Mouse (Mus musculus) testis, adult 2 months (tissue): ENCODE results near the gene Rbfox3. TPM values are rescaled to one million over a fixed set of nuclear protein-coding genes. Genes with fewer than 3 reads are reported as not detected.

Experiments used
- H3K27ac ChIP-seq: fragments of 200-500 bp; 2 replicates; pipeline ENCODE4 v1.5.1; 2012; ENCODE audit warnings: low read depth, low read length; ENCODE audit not compliant: control insufficient read depth, insufficient read depth
- H3K27me3 ChIP-seq: fragments of 200-500 bp; 2 replicates; pipeline ENCODE4 v1.6.1; 2012; ENCODE audit warnings: mild to moderate bottlenecking, low read length, moderate library complexity; ENCODE audit not compliant: control insufficient read depth, insufficient read depth
- H3K36me3 ChIP-seq: fragments of 200-500 bp; 2 replicates; pipeline ENCODE4 v1.6.1; 2012; ENCODE audit warnings: mild to moderate bottlenecking, low read length; ENCODE audit not compliant: control insufficient read depth, insufficient read depth
- H3K4me1 ChIP-seq: fragments of 200-500 bp; 2 replicates; pipeline ENCODE4 v1.6.1; 2012; ENCODE audit warnings: low read length; ENCODE audit not compliant: control insufficient read depth, insufficient read depth
- H3K4me3 ChIP-seq: fragments of 200-500 bp; 2 replicates; pipeline ENCODE4 v1.5.1; 2012; ENCODE audit warnings: low read depth, mild to moderate bottlenecking, low read length, moderate library complexity, mixed read lengths; ENCODE audit not compliant: control insufficient read depth
- CTCF ChIP-seq: fragments of 200-500 bp; IDR thresholded peaks from 2 replicates; pipeline ENCODE4 v1.5.1; 2012; ENCODE audit warnings: low read depth, mild to moderate bottlenecking, inconsistent platforms, low read length, moderate library complexity; ENCODE audit not compliant: control insufficient read depth, insufficient read depth, insufficient replicate concordance
- POLR2A ChIP-seq: fragments of 200-500 bp; IDR thresholded peaks from 2 replicates; pipeline ENCODE4 v1.6.1; 2012; ENCODE audit warnings: low read depth, mild to moderate bottlenecking, inconsistent platforms, low read length, moderate library complexity; ENCODE audit not compliant: control insufficient read depth
- polyA plus RNA-seq: library from polyadenylated mRNA; depleted of rRNA; stranded (reverse); fragments of >200 nt; gene quantifications from 2 replicates; pipeline ENCODE4 v1.2.3, GENCODE M21; 2012

Rbfox3 gene
- polyA plus RNA-seq, 1 experiment, result 0.28 TPM

DNA sequence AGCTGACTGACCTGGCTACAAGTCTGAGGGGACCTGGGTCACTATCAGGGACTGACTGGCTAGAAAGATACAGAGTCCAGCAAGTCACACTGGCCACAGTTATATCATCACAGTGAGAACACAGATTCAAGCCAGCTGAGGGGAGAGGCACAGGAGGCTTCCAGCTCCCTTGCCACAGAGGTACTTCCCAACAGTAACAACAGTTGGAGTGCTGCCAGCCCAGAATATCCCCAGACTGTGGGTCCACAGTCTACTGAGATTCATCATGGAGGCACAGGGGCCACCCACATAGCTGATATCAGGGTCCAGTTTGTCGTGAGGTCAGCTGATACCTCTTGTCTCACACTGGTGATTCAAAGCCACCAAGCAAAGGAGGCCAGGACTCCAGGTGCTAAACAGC is 23.5 kb upstream of the Rbfox3 start:
- no peaks in the 10 kb centered on the region for H3K36me3 ChIP-seq
- H3K4me3 ChIP-seq, result no peak overlapping the region
- no peak overlapping the region for H3K27ac ChIP-seq
- no peaks in the 10 kb centered on the region for H3K27me3 ChIP-seq
- TF ChIP-seq POLR2A (no peak), CTCF (no peak)
- H3K4me1 ChIP-seq, result no peaks in the 10 kb centered on the region

- TF ChIP-seq POLR2A (no peak), CTCF (no peak)
- no peak overlapping the region for H3K27ac ChIP-seq
- H3K36me3 ChIP-seq, result no peaks in the 10 kb centered on the region
- no peaks in the 10 kb centered on the region for H3K27me3 ChIP-seq
- H3K4me3 ChIP-seq, result no peak overlapping the region
- H3K4me1 ChIP-seq, result no peaks in the 10 kb centered on the region
Measured at GRCm38 (mm10) chr11:118927081-118927480, 15.7 kb upstream of the Rbfox3 start.

GRCm38 (mm10) chr11:118921852-118922251 is 10.5 kb upstream of the Rbfox3 start:
- Histone ChIP-seq H3K27me3 (no peaks in the 10 kb centered on the region), H3K27ac (no peak overlapping the region), H3K4me3 (no peak overlapping the region), H3K36me3 (no peaks in the 10 kb centered on the region), H3K4me1 (no peaks in the 10 kb centered on the region)
- TF ChIP-seq CTCF (no peak), POLR2A (no peak)

GRCm38 (mm10) chr11:118916423-118917030 is 5.1 kb upstream of the Rbfox3 start:
- no peaks in the 10 kb centered on the region for H3K27me3 ChIP-seq
- no peak overlapping the region for H3K4me3 ChIP-seq
- no peaks in the 10 kb centered on the region for H3K4me1 ChIP-seq
- H3K36me3 ChIP-seq, result no peaks in the 10 kb centered on the region
- TF ChIP-seq CTCF, result no peak
- no peak for TF ChIP-seq POLR2A
- H3K27ac ChIP-seq, result no peak overlapping the region

DNA sequence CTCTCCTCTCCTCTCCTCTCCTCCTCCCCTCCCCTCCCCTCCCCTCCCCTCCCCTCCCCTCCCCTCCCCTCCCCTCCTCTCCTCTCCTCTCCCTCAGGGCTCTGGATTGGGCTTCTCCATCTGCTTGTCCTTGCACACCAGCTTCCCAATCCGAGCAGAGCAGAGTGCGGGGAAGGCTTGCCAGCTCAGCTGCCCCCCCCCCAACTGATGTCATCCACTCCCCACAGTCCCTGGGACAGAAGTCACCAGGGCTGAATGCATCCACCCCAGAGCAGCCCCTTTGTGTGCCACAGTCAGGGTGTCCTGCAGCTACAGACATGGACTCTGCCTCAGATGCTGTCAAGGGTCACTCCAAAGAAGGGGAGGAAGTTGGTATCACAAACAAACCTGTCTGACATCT is 4.5 kb upstream of the Rbfox3 start:
- H3K36me3 ChIP-seq, result no peaks in the 10 kb centered on the region
- no peak overlapping the region for H3K4me3 ChIP-seq
- no peaks in the 10 kb centered on the region for H3K27me3 ChIP-seq
- H3K4me1 ChIP-seq, result no peaks in the 10 kb centered on the region
- no peak overlapping the region for H3K27ac ChIP-seq
- no peak for TF ChIP-seq CTCF
- TF ChIP-seq POLR2A, result no peak

- Histone ChIP-seq H3K4me3 (no peak overlapping the region), H3K27ac (no peak overlapping the region), H3K27me3 (peaks cover 2% of the 10 kb centered on the region; the same call in 1 of the 2 replicates), H3K4me1 (peaks cover 15% of the 10 kb centered on the region), H3K36me3 (no peaks in the 10 kb centered on the region)
- TF ChIP-seq POLR2A (no peak), CTCF (no peak)
Measured at GRCm38 (mm10) chr11:118912686-118913085, 1.3 kb upstream of the Rbfox3 start.

- Histone ChIP-seq H3K4me1 (peaks cover 15% of the 10 kb centered on the region), H3K27me3 (peaks cover 4% of the 10 kb centered on the region), H3K27ac (no peak overlapping the region), H3K36me3 (no peaks in the 10 kb centered on the region), H3K4me3 (no peak overlapping the region)
- TF ChIP-seq CTCF (no peak), POLR2A (no peak)
Measured at GRCm38 (mm10) chr11:118910756-118911155, 641 bp downstream of the Rbfox3 start.
